Mouse (Mus musculus) liver, adult 2 months (tissue): Measurements from ENCODE around the gene Klhl31.

Source experiments
- CTCF ChIP-seq: fragments of 200-500 bp; IDR thresholded peaks from 2 replicates; pipeline ENCODE4 v1.5.1; 2011; ENCODE audit warnings: low read depth, low read length, control low read depth
- POLR2A ChIP-seq: fragments of 200-500 bp; IDR thresholded peaks from 2 replicates; pipeline ENCODE4 v1.6.1; 2011; ENCODE audit warnings: low read length, control low read depth; ENCODE audit not compliant: insufficient read depth; ENCODE audit errors: extremely low read depth

DNA sequence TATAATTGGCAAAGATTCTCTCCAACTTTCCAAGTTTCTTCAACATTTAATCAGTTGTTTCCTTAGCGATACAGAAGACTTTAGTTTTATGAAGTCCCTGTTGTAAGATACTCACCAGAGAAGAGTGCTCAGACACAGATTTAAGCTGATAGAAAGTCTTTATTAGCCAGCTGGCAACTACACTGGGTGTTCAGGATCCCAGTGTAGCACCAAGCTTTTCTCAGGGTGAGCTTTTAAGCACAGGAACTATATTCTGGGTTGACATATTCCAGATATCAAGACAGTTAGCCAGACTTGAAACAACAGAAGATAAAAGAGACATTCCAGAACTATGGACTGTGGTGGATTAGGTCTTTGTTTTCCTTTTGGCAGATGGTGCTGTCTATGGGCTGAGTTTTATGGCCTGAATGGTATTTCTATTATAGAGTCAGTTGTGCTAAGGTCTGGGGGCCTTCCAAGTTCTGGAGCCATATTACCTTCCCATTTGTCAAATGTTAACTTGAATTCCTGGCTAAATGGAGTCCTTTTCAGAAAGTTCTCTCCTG is 32.3 kb upstream of the Klhl31 start:
- TF ChIP-seq CTCF, result no peak
- no peak for TF ChIP-seq POLR2A
